Mouse (Mus musculus) thymus, adult 18-20 months (tissue): Measurements from ENCODE around the gene Slc39a5.
A peak's percentile ranks its signal among the peaks of the same experiment; 100 is the strongest.

Source experiments
- DNase-seq, 2 experiments: peaks; one replicate each; pipeline ENCODE4 v3.0.0; 2022; ENCODE audit warnings: mixed read lengths in 2 of 2

The Slc39a5 gene

GRCm38 (mm10) chr10:128409692-128410559, 8.9 kb upstream of the Slc39a5 start:
- DNase-seq, result peak; percentile 95 to 98

DNA sequence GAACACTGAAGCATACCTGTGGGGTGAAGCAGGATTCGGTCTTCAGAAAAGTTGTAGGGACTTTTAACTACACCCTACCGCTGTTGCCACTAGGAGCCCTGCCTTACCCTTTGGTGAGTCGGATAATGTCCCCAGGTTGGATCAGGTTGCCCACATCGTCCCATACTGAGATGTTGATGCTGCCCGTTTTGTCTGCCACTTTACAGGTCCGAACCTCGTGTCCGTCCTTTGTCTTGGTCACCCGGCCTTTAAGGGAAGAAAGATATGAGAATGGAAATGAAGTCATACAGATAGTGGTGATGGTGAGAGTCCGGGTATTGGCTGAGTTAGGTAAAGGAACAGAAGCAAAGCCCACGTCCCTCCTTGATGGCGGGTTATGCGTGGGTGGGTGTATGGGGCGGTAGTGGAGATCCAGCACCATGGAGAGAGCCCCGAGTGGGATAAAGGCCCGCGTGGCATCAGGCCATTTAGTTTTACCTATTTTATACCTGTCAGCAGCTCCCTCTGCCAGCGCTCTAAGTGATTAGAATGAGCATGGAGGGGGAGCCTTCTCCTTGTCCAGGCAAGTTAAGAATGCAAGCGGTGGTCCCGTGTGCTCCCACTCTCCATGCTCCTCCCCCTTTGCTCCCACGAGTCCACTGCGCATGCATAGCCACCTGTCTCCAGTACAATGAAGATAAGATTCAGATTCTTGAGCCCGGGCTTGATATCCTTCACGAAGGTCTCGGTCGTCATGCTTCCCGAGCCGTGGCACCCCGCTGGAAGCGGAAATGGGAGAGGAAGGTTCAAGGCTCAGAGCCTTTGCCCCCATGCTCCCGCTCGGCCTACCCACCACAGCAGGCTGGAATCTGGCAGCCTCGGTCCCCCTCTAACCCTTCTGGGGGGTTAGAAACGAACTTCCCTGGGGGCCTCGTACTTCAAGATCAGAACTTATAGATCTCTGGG, 7.8 kb upstream of the Slc39a5 start:
- DNase-seq, result peak in 1 of 2 experiments; percentile 32

GRCm38 (mm10) chr10:128403931-128404330, 2.9 kb upstream of the Slc39a5 start:
- DNase-seq, result no peak

- DNase-seq, result no peak
These were observed 609 bp upstream of the Slc39a5 start for GRCm38 (mm10) chr10:128401638-128402037.

DNA sequence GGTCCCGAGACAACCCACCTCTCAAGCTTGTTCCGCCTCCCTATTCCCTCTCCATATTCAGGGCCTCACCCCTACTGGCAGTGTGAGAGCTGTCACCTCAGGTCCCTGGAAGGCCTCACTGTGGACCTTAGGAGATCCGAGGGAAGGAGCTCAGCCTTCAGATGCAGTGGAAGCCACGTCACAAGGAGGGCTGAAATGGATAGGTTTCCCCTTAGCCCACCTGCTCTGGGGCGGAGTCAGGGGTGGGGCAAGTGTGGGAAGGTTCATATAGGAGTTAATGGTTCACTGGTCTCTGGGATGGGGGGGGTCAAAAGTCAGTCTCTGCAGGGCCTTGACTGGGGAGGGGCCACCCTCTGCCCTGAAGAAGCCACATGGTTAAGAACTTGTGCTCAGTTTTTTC, 691 bp downstream of the Slc39a5 start:
- DNase-seq, result no peak

DNA sequence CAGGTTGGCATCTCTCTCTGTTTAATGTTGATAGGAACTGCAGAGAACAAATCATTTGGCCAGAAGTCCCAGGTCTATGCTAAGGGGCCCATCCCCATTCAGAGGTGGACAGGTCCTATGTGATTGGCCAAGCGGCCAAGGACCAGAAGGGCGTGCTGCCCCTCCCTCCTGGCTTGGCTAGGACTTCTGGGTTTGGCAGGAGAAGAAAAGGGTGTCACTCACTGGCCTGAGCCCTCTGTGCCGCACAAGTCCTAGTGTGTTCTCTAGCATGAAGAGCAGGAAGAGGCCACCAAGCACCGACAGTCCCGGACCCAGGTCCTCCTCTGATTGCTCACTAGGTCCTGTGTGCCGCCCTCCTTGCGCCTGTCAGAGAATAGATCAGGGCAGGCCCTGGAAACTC, 3.6 kb downstream of the Slc39a5 start:
- no peak for DNase-seq

GRCm38 (mm10) chr10:128396716-128397264, 4.2 kb downstream of the Slc39a5 start:
- no peak for DNase-seq

GRCm38 (mm10) chr10:128396017-128396673, 4.9 kb downstream of the Slc39a5 start:
- no peak for DNase-seq

GRCm38 (mm10) chr10:128391850-128392249, 9.2 kb downstream of the Slc39a5 start:
- DNase-seq, result no peak

- no peak for DNase-seq
These were observed 10.7 kb downstream of the Slc39a5 start for GRCm38 (mm10) chr10:128390366-128390765.

GRCm38 (mm10) chr10:128389570-128389969, 11.5 kb downstream of the Slc39a5 start:
- DNase-seq, result no peak

GRCm38 (mm10) chr10:128388941-128389340, 12.1 kb downstream of the Slc39a5 start:
- no peak for DNase-seq

DNA sequence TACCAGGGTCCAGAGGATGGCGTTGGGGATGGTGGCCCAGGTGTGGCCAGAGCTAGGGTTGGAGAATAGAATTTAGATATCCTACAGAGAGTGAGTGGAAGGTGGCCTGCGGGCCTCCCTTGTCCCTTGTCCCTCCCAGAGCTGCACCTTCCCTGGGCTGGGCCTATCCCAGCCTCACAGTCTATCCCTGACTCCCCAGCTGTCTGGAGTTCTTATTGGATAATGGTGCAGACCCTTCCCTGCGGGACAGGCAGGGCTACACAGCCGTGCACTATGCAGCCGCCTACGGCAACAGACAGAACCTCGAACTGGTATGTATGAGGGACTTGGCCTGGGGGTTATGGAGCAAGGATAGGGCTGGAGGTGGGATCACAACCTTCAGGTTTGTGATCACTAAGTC, 15.1 kb downstream of the Slc39a5 start:
- no peak for DNase-seq

DNA sequence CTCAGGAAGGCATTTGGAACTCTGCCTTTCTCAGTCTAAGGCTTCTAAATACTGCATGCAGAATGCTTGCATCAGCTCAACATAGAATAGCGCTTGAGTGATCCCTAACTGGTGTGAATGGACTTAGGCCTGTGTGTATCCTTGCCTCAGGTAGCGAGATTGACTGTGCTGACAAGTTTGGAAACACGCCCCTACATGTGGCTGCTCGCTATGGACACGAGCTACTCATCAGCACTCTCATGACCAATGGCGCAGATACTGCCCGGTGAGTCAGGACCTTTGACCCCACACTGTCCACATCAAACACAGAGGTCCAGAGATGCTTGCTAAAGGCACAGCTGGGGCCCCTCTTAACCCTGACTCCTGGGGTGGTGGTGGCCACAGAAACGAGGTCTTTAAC, 18.5 kb downstream of the Slc39a5 start:
- no peak for DNase-seq

DNA sequence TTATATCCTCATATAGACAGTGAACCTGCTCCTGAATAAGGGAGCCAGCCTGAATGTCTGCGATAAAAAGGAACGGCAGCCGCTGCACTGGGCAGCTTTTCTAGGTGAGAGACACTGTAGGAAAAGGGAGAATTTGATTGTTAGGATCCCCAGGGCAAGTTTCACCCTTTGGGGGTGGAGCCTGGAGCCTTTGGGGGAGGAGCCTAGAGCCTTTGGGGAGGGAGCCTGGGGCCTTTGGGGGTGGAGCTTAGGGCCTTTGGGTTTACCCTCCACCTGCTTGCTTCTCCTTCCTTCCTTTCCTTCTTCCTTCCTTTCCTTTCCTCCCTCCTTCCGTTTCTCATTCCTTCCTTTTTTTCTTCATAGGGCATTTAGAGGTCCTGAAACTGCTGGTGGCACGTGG, 20.5 kb downstream of the Slc39a5 start:
- no peak for DNase-seq

DNA sequence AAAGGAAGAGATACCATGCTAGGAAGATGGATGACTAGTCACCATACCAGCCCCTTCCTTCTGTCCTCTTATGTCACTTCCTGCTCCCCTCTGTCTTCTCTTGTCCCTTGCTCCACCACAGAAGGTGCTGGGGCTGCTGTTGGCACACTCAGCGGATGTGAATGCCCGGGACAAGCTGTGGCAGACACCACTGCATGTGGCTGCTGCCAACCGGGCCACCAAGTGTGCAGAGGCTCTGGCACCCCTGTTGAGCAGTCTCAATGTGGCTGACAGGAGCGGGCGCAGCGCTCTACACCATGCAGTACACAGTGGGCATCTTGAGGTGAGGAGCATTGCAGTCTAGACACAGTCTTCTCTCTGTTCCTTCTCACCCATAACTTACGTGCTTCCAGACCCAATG, 21.8 kb downstream of the Slc39a5 start:
- no peak for DNase-seq

GRCm38 (mm10) chr10:128378462-128378861, 22.6 kb downstream of the Slc39a5 start:
- no peak for DNase-seq

DNA sequence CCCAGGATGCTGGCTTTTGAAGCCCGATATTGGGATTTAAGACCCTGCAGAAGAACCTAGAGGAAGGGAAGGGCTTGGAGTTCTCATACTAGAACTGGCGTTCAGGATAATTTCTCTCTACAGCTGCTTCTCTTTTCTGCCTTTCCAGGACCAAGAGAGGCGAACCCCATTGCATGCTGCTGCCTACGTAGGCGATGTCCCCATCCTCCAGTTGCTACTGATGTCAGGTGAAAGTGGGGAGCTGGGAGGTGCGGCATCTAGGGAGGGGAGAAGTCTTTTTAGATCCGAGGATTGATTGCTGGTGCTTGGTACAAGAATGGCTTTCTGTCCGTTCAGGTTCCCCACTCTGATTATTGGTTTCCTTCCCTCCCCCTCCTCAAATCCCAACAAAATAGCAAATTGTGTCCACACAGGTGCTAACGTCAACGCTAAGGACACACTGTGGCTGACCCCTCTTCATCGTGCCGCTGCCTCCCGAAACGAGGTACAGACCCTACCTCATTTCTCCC, 23.0 kb downstream of the Slc39a5 start:
- DNase-seq, result no peak

DNA sequence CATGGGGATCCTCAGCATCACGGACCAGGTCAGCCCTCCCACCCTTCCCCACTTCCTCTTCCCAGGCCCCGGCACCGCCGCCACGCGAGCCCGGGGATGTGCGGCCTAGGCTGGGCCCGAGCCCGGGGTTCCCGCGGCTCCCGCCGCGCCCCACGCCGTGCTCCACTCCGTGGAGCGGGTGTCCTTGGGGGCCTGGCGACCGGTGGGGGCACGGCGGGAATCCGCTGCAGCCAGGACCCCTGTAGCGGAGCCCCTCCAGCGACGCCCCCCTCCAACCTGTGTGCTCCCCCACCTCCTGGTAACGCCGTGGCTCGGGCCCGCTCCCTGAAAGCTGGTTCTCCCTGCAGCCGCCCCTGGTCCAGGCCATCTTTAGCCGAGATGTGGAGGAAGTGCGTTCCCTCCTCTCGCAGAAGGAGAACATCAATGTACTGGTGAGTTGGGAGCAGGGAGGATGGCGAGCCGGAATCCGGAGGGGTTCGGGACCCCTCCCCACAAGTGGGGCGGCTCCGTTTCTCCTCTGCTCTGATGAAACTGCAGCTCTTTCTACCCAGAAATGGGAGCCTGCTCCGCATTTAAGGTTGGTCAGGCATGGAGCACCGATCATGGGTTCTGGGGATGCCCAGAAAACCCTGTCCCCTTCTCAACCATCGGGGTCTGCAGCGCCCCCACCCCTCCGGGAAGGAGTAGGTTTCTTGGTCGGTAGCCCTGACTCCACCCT, 23.6 kb downstream of the Slc39a5 start:
- DNase-seq, result peak; percentile 39 to 45

DNA sequence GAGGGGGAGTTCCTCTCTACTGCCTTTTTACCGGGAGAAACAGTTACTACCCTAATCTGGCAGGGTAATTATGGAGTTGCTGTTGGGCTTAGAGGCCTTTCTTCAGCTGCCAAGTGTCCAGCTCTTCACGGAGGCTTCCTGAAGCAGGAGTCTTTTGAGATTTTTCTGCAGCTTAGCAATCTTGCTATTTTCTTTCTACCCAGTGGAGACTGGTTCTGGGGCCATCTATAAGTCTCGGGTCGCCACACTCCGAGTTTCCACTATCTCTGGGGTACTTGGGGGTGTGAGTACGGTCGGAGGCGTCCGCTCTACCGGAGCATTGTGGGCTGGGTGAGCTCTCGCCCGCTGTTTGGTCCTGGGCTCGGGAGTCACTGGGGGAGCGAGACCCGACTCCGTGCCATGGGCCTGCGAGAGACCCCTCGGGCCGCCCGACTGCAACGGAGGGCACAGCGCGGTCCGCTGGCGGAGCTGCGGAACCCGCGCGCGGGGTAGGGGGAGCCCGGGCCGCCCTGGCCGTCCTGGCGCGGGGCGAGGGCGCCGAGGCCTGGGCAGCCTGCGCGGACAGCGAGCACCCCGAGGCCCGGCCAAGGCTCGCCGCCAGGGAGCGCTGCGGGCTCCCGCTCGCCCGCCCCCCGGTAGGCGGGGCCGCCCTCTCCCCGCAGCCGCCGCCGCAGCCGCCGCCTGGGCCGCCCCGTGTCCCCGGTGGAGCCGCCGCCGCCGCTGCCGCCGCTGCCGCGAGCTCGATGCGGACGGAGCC, 24.4 kb downstream of the Slc39a5 start, which contains the start of gene Ankrd52:
TSS of gene Ankrd52 (plus strand) at position 661 of the 757 bp plus-strand sequence.
- peak; percentile 53 to 67 for DNase-seq

DNA sequence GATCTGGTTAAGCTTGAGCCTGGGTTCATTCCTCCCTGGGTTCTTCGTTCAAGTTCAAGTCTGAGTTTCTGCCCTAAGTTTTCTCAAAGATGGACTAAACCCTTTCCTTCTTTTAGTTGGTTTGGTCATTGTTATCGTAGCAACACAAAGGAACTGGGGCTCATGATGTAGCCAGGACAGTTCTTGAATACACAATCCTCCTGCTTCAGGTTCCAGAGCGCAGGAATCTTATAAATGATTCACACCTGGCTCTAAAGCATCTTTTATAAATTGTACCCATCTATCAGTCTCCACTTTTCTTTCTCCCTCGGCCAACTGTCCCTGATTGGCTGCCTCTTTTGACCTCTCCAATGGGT, 25.0 kb downstream of the Slc39a5 start:
- no peak for DNase-seq
